8 mouse cellular contexts compared by ENCODE assay signal in the genomic region with DNA sequence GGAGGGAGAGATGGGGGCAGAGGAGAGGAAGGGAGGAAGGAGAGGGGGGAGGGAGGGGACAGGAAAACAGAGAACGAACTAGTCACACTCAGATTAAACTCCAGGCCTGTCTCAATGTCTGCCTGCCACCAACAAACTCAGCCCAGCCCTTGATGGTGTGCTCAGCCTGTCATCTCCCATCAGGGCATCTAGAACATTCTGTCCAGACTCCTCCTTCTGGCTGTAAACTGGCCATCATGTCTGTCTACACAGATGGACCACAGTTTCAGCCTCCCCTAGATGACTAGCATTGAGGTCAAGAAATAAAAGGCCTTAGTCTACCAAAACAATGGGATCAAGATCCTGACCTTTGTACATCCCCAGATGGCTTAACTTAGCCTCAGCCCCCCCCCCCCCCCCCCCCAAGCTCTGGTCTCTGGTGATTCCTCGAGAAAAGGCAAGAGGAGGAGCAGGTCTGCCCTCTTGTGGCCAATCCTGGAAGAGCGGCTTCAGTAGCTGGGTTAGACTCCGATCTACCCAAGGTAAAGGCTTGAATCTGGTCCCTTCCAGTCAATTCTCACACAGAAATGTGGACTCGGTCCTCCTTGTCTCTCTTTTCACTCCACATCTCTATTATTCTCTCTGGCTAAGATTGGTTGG. TPM values are rescaled to one million over a fixed set of nuclear protein-coding genes. Genes with fewer than 3 reads are reported as not detected.
A peak's percentile ranks its signal among the peaks of the same experiment; 100 is the strongest.
DNase-seq lines count a peak whose midpoint lies in the region; ATAC-seq and TF ChIP-seq lines count a peak whose summit lies in the region.

No protein-coding gene starts in this region.

- TF ChIP-seq CTCF in gastrocnemius, adult 2 months (IDR thresholded peaks at IDR 0.05): peak; percentile 74
- TF ChIP-seq CTCF in intestine, postnatal 0 days (IDR thresholded peaks at IDR 0.05; ENCODE audit: low read depth): peak; percentile 77
- TF ChIP-seq CTCF in stomach, postnatal 0 days (IDR thresholded peaks at IDR 0.05; ENCODE audit: low read depth): peak; percentile 80

- H3K27me3 ChIP-seq in midbrain, embryonic 10.5 days (ENCODE audit: low read depth, poor library complexity, severe bottlenecking): no peaks in the 10 kb centered on the region
- no peaks in the 10 kb centered on the region for H3K27me3 ChIP-seq in midbrain, embryonic 15.5 days (replicated peaks)
- 0 out of 2 replicates have a peak, but pooled peaks cover 3% of the 10 kb centered on the region for H3K27me3 ChIP-seq in intestine, postnatal 0 days (replicated peaks; ENCODE audit: control insufficient read depth, insufficient read depth, low read length)
- H3K27me3 ChIP-seq in stomach, postnatal 0 days (ENCODE audit: control insufficient read depth, insufficient read depth, low read length): no peaks in the 10 kb centered on the region

- H3K9me3 ChIP-seq in midbrain, embryonic 10.5 days (replicated peaks): no peaks in the 10 kb centered on the region; the same call in 1 of the 2 replicates
- H3K9me3 ChIP-seq in midbrain, embryonic 15.5 days: no peaks in the 10 kb centered on the region
- H3K9me3 ChIP-seq in intestine, postnatal 0 days (ENCODE audit: control insufficient read depth): no peaks in the 10 kb centered on the region
- H3K9me3 ChIP-seq in stomach, postnatal 0 days (ENCODE audit: control insufficient read depth, low read length): no peaks in the 10 kb centered on the region

- ATAC-seq in midbrain, embryonic 15.5 days (replicated peaks): no peak
- ATAC-seq in intestine, postnatal 0 days: 0 out of 2 replicates have a peak, but pooled peaks have one; percentile 16
- ATAC-seq in stomach, postnatal 0 days (ENCODE audit: low FRiP score, low TSS enrichment): peak; percentile 70

- H3K36me3 ChIP-seq in midbrain, embryonic 10.5 days: no peaks in the 10 kb centered on the region
- H3K36me3 ChIP-seq in midbrain, embryonic 15.5 days (replicated peaks): no peaks in the 10 kb centered on the region
- peaks cover 5% of the 10 kb centered on the region for H3K36me3 ChIP-seq in intestine, postnatal 0 days (ENCODE audit: control insufficient read depth, insufficient read depth)
- H3K36me3 ChIP-seq in stomach, postnatal 0 days (ENCODE audit: control insufficient read depth, insufficient read depth, low read length): peaks cover 2% of the 10 kb centered on the region

- TF ChIP-seq EP300 in stomach, postnatal 0 days (optimal IDR thresholded peaks at IDR 0.05): no peak

- intact Hi-C loops in gastrocnemius, adult 2 months (cut with DNase I): loop anchor here (1.0 kb wide), 1 partner anchor 75 kb away; no protein-coding TSS in a partner anchor
- intact Hi-C loops in left cerebral cortex, postnatal 25 days (cut with DNase I): loop anchor here (5.0 to 10.0 kb wide), 2 partner anchors 148 to 370 kb away; no protein-coding TSS in a partner anchor

- peaks cover 11% of the 10 kb centered on the region for H3K4me1 ChIP-seq in midbrain, embryonic 10.5 days
- no peaks in the 10 kb centered on the region for H3K4me1 ChIP-seq in midbrain, embryonic 15.5 days
- H3K4me1 ChIP-seq in intestine, postnatal 0 days (replicated peaks; ENCODE audit: control insufficient read depth, insufficient read depth, low read length): no peaks in the 10 kb centered on the region
- H3K4me1 ChIP-seq in stomach, postnatal 0 days (replicated peaks; ENCODE audit: control insufficient read depth, insufficient read depth): no peaks in the 10 kb centered on the region

- no peak overlapping the region for H3K4me2 ChIP-seq in midbrain, embryonic 15.5 days
- H3K4me2 ChIP-seq in intestine, postnatal 0 days (replicated peaks; ENCODE audit: low read depth): no peak overlapping the region
- no peak overlapping the region for H3K4me2 ChIP-seq in stomach, postnatal 0 days (replicated peaks; ENCODE audit: low read depth)

- H3K27ac ChIP-seq in midbrain, embryonic 10.5 days (replicated peaks): no peak overlapping the region
- no peak overlapping the region for H3K27ac ChIP-seq in midbrain, embryonic 15.5 days
- no peak overlapping the region for H3K27ac ChIP-seq in gastrocnemius, adult 2 months
- no peak overlapping the region for H3K27ac ChIP-seq in intestine, postnatal 0 days (ENCODE audit: low read depth, low read length)
- no peak overlapping the region for H3K27ac ChIP-seq in stomach, postnatal 0 days (replicated peaks)

- no peak overlapping the region for H3K9ac ChIP-seq in midbrain, embryonic 15.5 days
- H3K9ac ChIP-seq in intestine, postnatal 0 days (ENCODE audit: low read depth, low read length): no peak overlapping the region
- no peak overlapping the region for H3K9ac ChIP-seq in stomach, postnatal 0 days (ENCODE audit: low read length)

- WGBS in midbrain, embryonic 10.5 days: 16% methylated on average over 5 of the region's 5 CpGs
- 12% methylated on average over 5 of the region's 5 CpGs for WGBS in midbrain, embryonic 15.5 days
- 9% methylated on average over 5 of the region's 5 CpGs for WGBS in intestine, postnatal 0 days
- 4% methylated on average over 4 of the region's 5 CpGs for WGBS in stomach, postnatal 0 days

- H3K4me3 ChIP-seq in midbrain, embryonic 10.5 days: no peak overlapping the region
- no peak overlapping the region for H3K4me3 ChIP-seq in midbrain, embryonic 15.5 days
- H3K4me3 ChIP-seq in gastrocnemius, adult 2 months: no peak overlapping the region
- no peak overlapping the region for H3K4me3 ChIP-seq in intestine, postnatal 0 days (ENCODE audit: low read depth, low read length)
- H3K4me3 ChIP-seq in stomach, postnatal 0 days (ENCODE audit: low read depth, low read length): no peak overlapping the region

- peak; percentile 87 for DNase-seq in midbrain, embryonic 10.5 days (ENCODE audit: low spot score)
- peak; percentile 93 for DNase-seq in cerebellum, adult 9-10 months
- DNase-seq in gastrocnemius, adult 2 months: peak; percentile 81
- DNase-seq in left cerebral cortex, postnatal 25 days (ENCODE audit: low spot score in 2 of 2): peak; percentile 88 to 89
- DNase-seq in natural killer cell, adult 2 months (ENCODE audit: low spot score in 2 of 2): peak; percentile 67 to 83
- DNase-seq in stomach, postnatal 0 days (ENCODE audit: low spot score): peak; percentile 83

RNA-seq across cellular contexts. Expression of a gene that starts 7.5 kb away (rescaled TPM):
- polyA plus RNA-seq in midbrain, embryonic 10.5 days (2016; fragmentation: Nextera tagmentation; extraction: Ambion mirVana): 89.0 and 109 TPM in 2 replicates
- polyA plus RNA-seq in midbrain, embryonic 15.5 days (2015; fragmentation: Nextera tagmentation; extraction: Ambion mirVana): 275 and 289 TPM in 2 replicates
- 100 to 1,000 TPM; 231 to 243 TPM for total RNA-seq in gastrocnemius, adult 2 months (2021)
- polyA plus RNA-seq in intestine, postnatal 0 days (2015; fragmentation: Nextera tagmentation; extraction: Ambion mirVana): 127 and 129 TPM in 2 replicates
- 100 to 1,000 TPM; 266 to 283 TPM for total RNA-seq in left cerebral cortex, postnatal 25 days (2021)
- polyA plus RNA-seq in stomach, postnatal 0 days (2015; fragmentation: Nextera tagmentation; extraction: Ambion mirVana): 290 and 293 TPM in 2 replicates

RNA-seq across cellular contexts. Expression of a gene that starts 20.7 kb away (rescaled TPM):
- 0.63 and 0.81 TPM in 2 replicates for polyA plus RNA-seq in midbrain, embryonic 10.5 days (2016; fragmentation: Nextera tagmentation; extraction: Ambion mirVana)
- polyA plus RNA-seq in midbrain, embryonic 15.5 days (2015; fragmentation: Nextera tagmentation; extraction: Ambion mirVana): 5.0 and 6.4 TPM in 2 replicates
- total RNA-seq in gastrocnemius, adult 2 months (2021): not detected
- polyA plus RNA-seq in intestine, postnatal 0 days (2015; fragmentation: Nextera tagmentation; extraction: Ambion mirVana): not detected in 2 replicates
- total RNA-seq in left cerebral cortex, postnatal 25 days (2021): not detected
- polyA plus RNA-seq in stomach, postnatal 0 days (2015; fragmentation: Nextera tagmentation; extraction: Ambion mirVana): not detected in 2 replicates

RNA-seq across cellular contexts. Expression of a gene that starts 40.7 kb away (rescaled TPM):
- polyA plus RNA-seq in midbrain, embryonic 10.5 days (2016; fragmentation: Nextera tagmentation; extraction: Ambion mirVana): 11.1 and 27.0 TPM in 2 replicates
- polyA plus RNA-seq in midbrain, embryonic 15.5 days (2015; fragmentation: Nextera tagmentation; extraction: Ambion mirVana): 405 and 430 TPM in 2 replicates
- not detected for total RNA-seq in gastrocnemius, adult 2 months (2021)
- 3.4 and 3.6 TPM in 2 replicates for polyA plus RNA-seq in intestine, postnatal 0 days (2015; fragmentation: Nextera tagmentation; extraction: Ambion mirVana)
- 1,000 to 10,000 TPM; 1,972 to 2,046 TPM for total RNA-seq in left cerebral cortex, postnatal 25 days (2021)
- polyA plus RNA-seq in stomach, postnatal 0 days (2015; fragmentation: Nextera tagmentation; extraction: Ambion mirVana): 1.6 and 2.4 TPM in 2 replicates

Comparison
In these comparisons a context has a peak if more than half of its experiments do, and no peak if none do; other contexts are left out.
1. RNA of a gene that starts 40.7 kb away (polyA plus RNA-seq): 405 to 430 TPM in midbrain, embryonic 15.5 days; 11.1 to 27.0 TPM in midbrain, embryonic 10.5 days, 3.4 to 3.6 TPM in intestine, postnatal 0 days and 1.6 to 2.4 TPM in stomach, postnatal 0 days; every median in the first group is over 10 times any median in the second.
2. Peak in every context shown above with its lines, with median percentiles within 50 percentile points of each other: DNase-seq and CTCF ChIP-seq.